Mouse (Mus musculus) liver, adult 2 months (tissue): ENCODE measurements around the gene Tmem202.

ENCODE experiments used
- CTCF ChIP-seq: fragments of 200-500 bp; IDR thresholded peaks from 2 replicates; pipeline ENCODE4 v1.5.1; 2011; ENCODE audit warnings: low read depth, low read length, control low read depth
- POLR2A ChIP-seq: fragments of 200-500 bp; IDR thresholded peaks from 2 replicates; pipeline ENCODE4 v1.6.1; 2011; ENCODE audit warnings: low read length, control low read depth; ENCODE audit not compliant: insufficient read depth; ENCODE audit errors: extremely low read depth

- TF ChIP-seq CTCF (no peak), POLR2A (no peak)
Measured at GRCm38 (mm10) chr9:59553719-59554118, 14.1 kb upstream of the Tmem202 start.
